Mouse (Mus musculus) 3134 (cell line): ENCODE results near the gene Tubb2a.

ENCODE experiments used
- DNase-seq: peaks from one replicate; pipeline ENCODE4 v3.0.0-alpha.2; 2011; ENCODE audit warnings: low spot score; ENCODE audit not compliant: insufficient read length; ENCODE audit errors: extremely low read depth

The Tubb2a gene

DNA sequence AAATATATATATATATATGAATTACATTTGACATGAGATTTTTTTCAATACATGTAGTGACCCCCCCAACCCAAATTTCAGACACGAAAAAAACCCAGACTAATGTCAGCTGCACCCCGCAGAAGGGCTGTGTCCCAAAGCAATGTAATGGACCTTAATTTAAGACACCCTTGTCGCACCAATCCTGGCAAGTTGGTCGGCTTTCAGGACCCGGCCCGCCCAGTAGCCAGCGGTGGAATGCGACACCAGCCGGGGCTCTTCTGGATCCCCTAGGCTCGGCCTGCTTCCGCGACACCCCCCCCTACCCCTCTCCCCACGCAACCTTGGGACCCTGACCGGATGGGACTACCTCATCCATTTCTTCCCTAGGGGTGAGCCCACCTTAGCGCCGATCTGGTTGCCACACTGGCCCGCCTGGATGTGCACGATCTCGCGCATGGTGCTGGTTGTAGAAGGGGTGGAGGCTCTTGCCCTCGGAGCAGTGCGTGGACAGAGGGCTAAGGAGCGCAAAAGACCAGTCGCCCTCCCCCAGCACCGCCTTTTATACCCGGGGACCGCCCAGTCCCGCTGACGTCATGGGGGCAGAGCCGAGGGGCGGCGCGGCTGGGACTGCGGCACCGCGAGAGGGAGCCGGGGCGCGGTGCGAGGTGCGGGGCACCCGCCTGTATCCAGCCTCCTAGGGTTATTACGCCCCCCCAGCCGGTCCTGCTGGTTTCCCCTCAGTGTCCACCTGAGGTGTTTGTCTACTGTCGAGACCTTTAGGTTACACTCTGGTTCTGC is at the start of gene Tubb2a:
TSS of gene Tubb2a (minus strand) at position 516 of the 780 bp plus-strand sequence.
- peak; percentile 90 for DNase-seq

DNA sequence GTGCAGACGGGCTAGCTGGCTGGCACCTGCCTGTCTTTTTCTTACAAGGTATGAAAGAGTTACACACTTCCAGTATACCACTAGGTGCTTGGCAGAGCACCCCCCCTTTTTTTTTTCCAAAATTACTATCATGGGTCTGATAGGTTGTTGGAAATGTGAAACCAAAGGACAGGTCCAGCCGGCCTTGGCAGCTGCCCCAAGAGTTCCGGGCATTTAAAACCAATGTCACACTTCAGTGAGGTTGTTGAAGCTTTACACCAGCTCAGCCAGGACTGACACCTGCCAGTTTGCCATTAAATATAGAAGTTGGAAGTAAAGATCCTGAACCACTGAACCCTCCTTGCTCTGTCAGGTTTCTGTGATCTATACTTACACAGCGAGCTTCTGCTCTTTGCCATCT is 47.9 kb upstream of the Tubb2a start:
- DNase-seq, result no peak

DNA sequence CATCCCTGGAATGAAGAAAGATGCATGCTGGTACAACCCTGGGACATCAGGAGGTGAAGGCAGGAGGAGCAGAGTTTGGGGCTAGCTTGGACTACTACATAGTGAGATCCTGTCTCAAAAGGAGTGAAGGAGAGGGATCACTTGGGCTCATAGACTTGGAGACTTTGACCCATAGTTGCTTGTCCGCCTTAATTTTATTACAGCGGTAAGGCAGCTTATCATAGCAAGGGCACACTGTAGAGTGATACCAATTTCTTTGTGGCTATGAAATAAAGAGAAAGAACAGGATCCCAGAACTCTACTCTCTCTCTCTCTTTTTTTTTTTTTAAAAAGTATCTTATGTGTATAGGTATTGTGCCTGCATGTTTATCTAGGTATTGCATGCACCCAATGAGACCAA is 42.7 kb upstream of the Tubb2a start:
- no peak for DNase-seq

GRCm38 (mm10) chr13:34119406-34119805 is 41.6 kb upstream of the Tubb2a start:
- no peak for DNase-seq

DNA sequence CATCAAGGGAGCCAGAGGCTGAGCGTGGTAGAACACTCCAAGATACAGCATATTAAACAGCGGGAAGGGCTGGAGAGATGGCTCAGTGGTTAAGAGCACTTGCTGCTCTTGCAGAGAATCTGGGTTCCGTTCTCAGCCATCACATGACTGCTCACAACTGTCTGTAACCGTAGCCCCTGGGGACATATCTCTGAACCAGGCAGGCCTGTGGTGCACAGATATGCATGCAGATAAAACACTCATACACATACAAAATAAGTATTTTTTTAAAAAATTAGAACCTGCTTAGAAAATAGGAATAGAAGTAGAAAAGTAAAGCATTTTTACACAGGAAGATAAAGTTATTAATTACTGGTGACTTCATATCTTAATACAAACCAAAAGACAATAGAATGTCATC is 41.0 kb upstream of the Tubb2a start:
- no peak for DNase-seq

DNA sequence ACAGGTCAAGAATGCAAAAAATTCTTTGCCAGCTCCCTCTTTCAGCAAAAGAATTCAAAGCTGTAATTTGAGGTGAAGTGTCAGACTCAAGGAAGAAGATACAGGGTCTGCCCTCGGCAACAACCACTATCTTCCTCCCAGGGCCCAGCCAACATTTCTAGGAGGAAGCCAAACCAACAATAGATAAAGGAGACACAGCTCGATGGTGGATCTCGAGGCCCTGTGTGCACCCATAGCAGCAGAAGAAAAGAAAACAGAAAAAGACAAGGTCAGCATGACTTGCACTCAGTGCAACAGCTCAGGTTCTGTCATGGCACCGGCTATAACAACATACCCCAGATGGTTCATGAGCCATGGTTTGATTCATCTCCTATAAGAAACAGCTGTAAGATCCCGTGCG is 38.7 kb upstream of the Tubb2a start:
- DNase-seq, result no peak

DNA sequence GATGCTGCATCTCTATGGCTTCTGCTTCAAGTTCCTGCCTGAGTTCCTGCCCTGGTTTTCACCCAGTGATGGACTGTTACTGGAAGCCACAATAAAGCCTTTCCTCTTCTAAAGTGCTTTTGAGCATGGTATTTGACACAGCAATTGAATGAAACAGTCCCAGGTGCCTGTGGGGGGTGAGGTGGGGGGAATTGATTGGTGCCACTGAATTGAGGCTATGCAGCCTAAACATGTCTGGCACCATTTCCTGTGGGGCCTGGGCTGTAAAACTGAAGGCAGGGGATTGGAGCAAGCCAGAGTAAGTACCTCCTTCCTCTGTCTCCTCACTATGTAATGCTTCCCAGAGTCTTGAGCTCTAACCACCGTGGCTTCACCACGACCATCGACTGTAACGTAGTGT is 36.8 kb upstream of the Tubb2a start:
- no peak for DNase-seq

- DNase-seq, result peak; percentile 71
Observed at GRCm38 (mm10) chr13:34113086-34113485, 35.3 kb upstream of the Tubb2a start.

GRCm38 (mm10) chr13:34112369-34113081 is 34.7 kb upstream of the Tubb2a start:
- DNase-seq, result peak; percentile 73

DNA sequence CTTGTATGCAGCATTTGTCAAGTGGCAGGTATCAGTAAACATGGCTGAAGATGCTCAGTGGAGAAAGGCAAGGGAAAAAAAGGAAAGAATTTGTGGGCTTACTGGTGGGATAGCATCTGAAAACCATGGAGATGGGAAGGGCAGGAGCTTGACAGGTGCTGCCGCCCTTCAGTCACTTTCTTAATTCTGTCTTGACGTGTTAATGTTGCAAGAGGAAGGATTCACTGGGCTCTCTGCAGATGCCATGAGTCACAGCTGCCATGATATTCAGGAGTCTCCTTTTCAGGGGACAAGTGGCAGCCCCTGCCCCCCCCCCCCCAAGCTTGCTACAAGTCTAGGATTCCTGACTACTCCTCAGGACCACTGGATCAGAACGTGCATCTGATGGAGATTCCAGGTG is 34.1 kb upstream of the Tubb2a start:
- peak; percentile 42 for DNase-seq

DNA sequence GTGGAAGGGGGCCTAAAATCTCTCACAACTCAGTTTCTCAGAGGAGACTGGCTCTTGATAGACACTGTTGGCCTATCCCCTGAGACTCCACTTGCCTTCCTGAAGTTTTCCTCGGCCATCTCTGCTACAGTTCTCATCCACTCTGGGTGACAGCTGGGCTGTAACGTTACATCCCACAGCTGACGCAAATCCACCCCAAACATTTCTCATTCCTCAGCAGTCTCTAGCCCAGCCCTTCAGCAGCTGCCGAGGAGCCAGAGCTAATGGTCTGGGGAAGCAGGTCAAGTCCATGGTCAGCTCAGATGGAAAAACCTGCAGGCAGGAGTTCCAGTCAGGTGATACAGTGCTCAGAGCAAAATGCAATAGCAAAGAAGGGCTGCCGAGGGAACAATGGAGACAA is 33.2 kb upstream of the Tubb2a start:
- DNase-seq, result peak; percentile 48

DNA sequence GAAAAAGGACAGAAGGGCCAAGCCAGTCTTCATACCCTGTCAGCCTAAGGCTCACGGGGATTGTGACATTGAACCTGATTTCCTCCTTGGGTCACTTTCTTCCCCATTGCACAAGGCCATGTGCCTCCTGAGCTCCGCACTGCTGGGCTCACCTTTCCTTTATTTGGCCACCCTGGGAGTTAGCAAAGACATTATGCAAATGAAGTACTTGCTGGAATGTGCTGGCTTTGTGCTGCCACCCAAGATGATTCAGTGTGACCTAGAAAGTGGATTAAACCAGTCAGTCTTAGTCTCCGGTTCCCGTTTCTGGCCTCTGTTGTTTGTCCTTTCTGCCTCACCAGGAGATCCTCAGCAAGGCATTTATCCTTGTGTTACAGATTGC is 31.9 kb upstream of the Tubb2a start:
- DNase-seq, result no peak

GRCm38 (mm10) chr13:34109035-34109676 is 31.3 kb upstream of the Tubb2a start:
- no peak for DNase-seq

DNA sequence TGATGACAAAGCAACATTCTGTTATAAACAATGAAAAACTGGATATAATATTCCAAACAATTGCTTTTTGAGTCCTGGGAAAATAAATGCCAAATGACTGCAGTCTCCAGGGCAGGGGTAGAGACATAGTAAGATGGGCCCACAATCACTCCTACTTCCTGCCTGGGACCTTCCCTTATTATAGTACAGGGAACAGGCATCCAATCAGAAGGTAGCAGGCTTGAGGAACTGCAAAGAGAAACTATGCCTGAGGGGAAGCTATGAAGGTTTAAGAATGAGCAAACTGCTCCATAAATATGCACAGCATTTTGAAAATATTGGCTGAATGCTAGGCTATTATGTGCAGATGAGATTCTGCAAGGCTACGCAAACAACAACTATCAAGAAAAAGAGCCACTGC is 29.2 kb upstream of the Tubb2a start:
- no peak for DNase-seq

- DNase-seq, result no peak
Observed at GRCm38 (mm10) chr13:34106256-34106655, 28.4 kb upstream of the Tubb2a start.

- DNase-seq, result no peak
Observed at GRCm38 (mm10) chr13:34105364-34105763, 27.6 kb upstream of the Tubb2a start.

DNA sequence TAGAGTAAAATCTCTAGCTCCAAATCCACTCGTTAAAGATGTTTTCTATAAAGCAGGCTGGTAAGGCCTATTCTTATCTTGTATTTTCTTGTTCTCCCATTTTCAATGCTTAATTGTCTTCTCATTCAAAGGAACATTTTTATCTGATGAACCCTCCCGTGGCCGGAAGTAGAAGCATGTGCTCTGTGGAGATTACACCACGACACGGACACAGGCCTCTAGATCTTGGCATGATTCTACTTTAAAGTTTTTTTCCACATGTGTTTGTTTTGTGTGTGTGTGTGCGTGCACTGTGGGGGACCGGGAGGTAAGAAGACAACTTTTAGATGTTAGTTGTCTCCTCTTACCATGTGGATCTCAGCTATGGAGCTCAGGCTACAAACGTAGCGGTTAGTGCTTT is 24.1 kb upstream of the Tubb2a start:
- DNase-seq, result no peak

- DNase-seq, result no peak
Observed at GRCm38 (mm10) chr13:34101247-34101646, 23.4 kb upstream of the Tubb2a start.

GRCm38 (mm10) chr13:34100733-34101132 is 22.9 kb upstream of the Tubb2a start:
- DNase-seq, result no peak

DNA sequence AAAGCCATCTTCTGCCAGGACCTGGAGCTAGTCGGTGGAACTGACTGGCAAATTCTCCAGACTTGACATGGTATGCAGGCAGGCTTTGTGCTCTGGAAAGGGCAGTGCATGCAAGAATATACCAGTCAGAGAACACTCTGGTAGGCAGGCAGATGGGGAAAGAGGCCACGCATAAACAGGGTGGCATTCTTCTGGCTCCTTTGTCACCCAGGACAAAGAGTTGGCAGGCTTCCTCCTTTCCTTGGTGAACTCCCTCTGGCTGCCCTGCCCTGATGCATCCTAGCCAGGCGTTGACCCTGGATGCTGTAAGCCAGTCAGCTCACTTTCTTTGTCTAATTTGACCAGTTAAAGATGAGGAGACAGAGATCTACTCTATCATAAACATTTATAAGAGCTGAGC is 19.3 kb upstream of the Tubb2a start:
- DNase-seq, result no peak

- no peak for DNase-seq
Observed at GRCm38 (mm10) chr13:34096455-34096854, 18.6 kb upstream of the Tubb2a start.
